Mouse (Mus musculus) lung, postnatal 0 days (tissue): ENCODE measurements around the gene Kcnj3.

Experiments
- CTCF ChIP-seq: IDR thresholded peaks from 2 replicates; pipeline ENCODE4 v1.5.1; 2016; ENCODE audit warnings: antibody characterized with exemption, mild to moderate bottlenecking
- EP300 ChIP-seq: IDR thresholded peaks from 2 replicates; pipeline ENCODE4 v1.6.1; 2016; ENCODE audit warnings: antibody characterized with exemption, mild to moderate bottlenecking, control low read depth

DNA sequence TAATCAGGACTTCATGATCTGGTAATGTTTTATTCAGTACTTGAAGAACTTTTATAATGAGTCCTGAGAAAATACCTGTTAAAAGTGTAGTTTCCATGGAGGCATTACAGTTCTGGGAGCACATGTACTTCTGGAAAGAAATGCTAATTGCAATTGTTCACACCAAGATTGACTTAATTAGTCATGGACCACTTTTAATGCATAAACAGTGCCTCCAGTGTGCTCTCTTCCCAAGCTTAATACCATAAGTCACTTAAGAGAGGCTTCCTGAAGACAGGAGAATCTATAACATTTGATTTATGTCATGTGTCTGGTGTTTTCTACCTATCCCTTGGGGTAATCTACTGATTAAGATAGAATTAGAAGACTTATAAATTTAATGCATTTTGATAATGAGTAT is 111.8 kb downstream of the Kcnj3 start:
- TF ChIP-seq CTCF (no peak), EP300 (no peak)
